Mouse (Mus musculus): ENCODE data around the gene Tub. TPM values are rescaled to one million over a fixed set of nuclear protein-coding genes. Genes with fewer than 3 reads are reported as not detected.
A peak's percentile ranks its signal among the peaks of the same experiment; 100 is the strongest.

Gene Tub
- polyA plus RNA-seq, 1 experiment: 3.8 TPM

- Histone ChIP-seq H3K4me1 (ENCODE audit: control insufficient read depth, insufficient read depth, low read length) (no peaks in the 10 kb centered on the region), H3K27ac (ENCODE audit: insufficient read depth, low read length) (no peak overlapping the region), H3K9ac (ENCODE audit: low read depth, poor library complexity, severe bottlenecking) (no peak overlapping the region), H3K4me3 (ENCODE audit: low read depth, low read length) (no peak overlapping the region), H3K9me3 (replicated peaks; ENCODE audit: control insufficient read depth, insufficient read depth, low read length, poor library complexity, severe bottlenecking) (no peaks in the 10 kb centered on the region), H3K27me3 (ENCODE audit: control insufficient read depth, insufficient read depth, low read length, poor library complexity, severe bottlenecking) (peaks cover 4% of the 10 kb centered on the region; the same call in 1 of the 2 replicates), H3K36me3 (ENCODE audit: control insufficient read depth, insufficient read depth, low read length, poor library complexity, severe bottlenecking) (no peaks in the 10 kb centered on the region)
- TF ChIP-seq CTCF (IDR thresholded peaks at IDR 0.05; ENCODE audit: low read depth, low read length) (no peak), POLR2A (IDR thresholded peaks at IDR 0.05; ENCODE audit: insufficient read depth, low read length) (no peak), EP300 (IDR thresholded peaks at IDR 0.05; ENCODE audit: insufficient read depth, low read depth, low read length) (no peak)
These were observed 59.1 kb downstream of the Tub start for GRCm38 (mm10) chr7:109009260-109009659.

GRCm38 (mm10) chr7:109010720-109011595 is 60.8 kb downstream of the Tub start:
- Histone ChIP-seq H3K9ac (ENCODE audit: low read depth, poor library complexity, severe bottlenecking) (peak overlapping the region; percentile 69), H3K9me3 (replicated peaks; ENCODE audit: control insufficient read depth, insufficient read depth, low read length, poor library complexity, severe bottlenecking) (no peaks in the 10 kb centered on the region), H3K27me3 (ENCODE audit: control insufficient read depth, insufficient read depth, low read length, poor library complexity, severe bottlenecking) (peaks cover 4% of the 10 kb centered on the region; the same call in 1 of the 2 replicates), H3K27ac (ENCODE audit: insufficient read depth, low read length) (no peak overlapping the region), H3K4me1 (ENCODE audit: control insufficient read depth, insufficient read depth, low read length) (no peaks in the 10 kb centered on the region), H3K4me3 (ENCODE audit: low read depth, low read length) (peak overlapping the region; percentile 75), H3K36me3 (ENCODE audit: control insufficient read depth, insufficient read depth, low read length, poor library complexity, severe bottlenecking) (no peaks in the 10 kb centered on the region)
- TF ChIP-seq CTCF (IDR thresholded peaks at IDR 0.05; ENCODE audit: low read depth, low read length) (no peak), POLR2A (IDR thresholded peaks at IDR 0.05; ENCODE audit: insufficient read depth, low read length) (no peak), EP300 (IDR thresholded peaks at IDR 0.05; ENCODE audit: insufficient read depth, low read depth, low read length) (no peak)

GRCm38 (mm10) chr7:109011596-109012180 is 61.5 kb downstream of the Tub start:
- peak overlapping the region; percentile 75 for H3K4me3 ChIP-seq (ENCODE audit: low read depth, low read length)
- peaks cover 4% of the 10 kb centered on the region; the same call in 1 of the 2 replicates for H3K27me3 ChIP-seq (ENCODE audit: control insufficient read depth, insufficient read depth, low read length, poor library complexity, severe bottlenecking)
- H3K9ac ChIP-seq (ENCODE audit: low read depth, poor library complexity, severe bottlenecking): no peak overlapping the region
- TF ChIP-seq POLR2A (IDR thresholded peaks at IDR 0.05; ENCODE audit: insufficient read depth, low read length) (no peak), EP300 (IDR thresholded peaks at IDR 0.05; ENCODE audit: insufficient read depth, low read depth, low read length) (no peak), CTCF (IDR thresholded peaks at IDR 0.05; ENCODE audit: low read depth, low read length) (no peak)
- H3K4me1 ChIP-seq (ENCODE audit: control insufficient read depth, insufficient read depth, low read length): no peaks in the 10 kb centered on the region
- H3K27ac ChIP-seq (ENCODE audit: insufficient read depth, low read length): no peak overlapping the region
- no peaks in the 10 kb centered on the region for H3K36me3 ChIP-seq (ENCODE audit: control insufficient read depth, insufficient read depth, low read length, poor library complexity, severe bottlenecking)
- H3K9me3 ChIP-seq (replicated peaks; ENCODE audit: control insufficient read depth, insufficient read depth, low read length, poor library complexity, severe bottlenecking): no peaks in the 10 kb centered on the region

GRCm38 (mm10) chr7:109012575-109012974 is 62.4 kb downstream of the Tub start:
- Histone ChIP-seq H3K27ac (ENCODE audit: insufficient read depth, low read length) (no peak overlapping the region), H3K9ac (ENCODE audit: low read depth, poor library complexity, severe bottlenecking) (no peak overlapping the region), H3K9me3 (replicated peaks; ENCODE audit: control insufficient read depth, insufficient read depth, low read length, poor library complexity, severe bottlenecking) (no peaks in the 10 kb centered on the region), H3K27me3 (ENCODE audit: control insufficient read depth, insufficient read depth, low read length, poor library complexity, severe bottlenecking) (peaks cover 4% of the 10 kb centered on the region; the same call in 1 of the 2 replicates), H3K36me3 (ENCODE audit: control insufficient read depth, insufficient read depth, low read length, poor library complexity, severe bottlenecking) (no peaks in the 10 kb centered on the region), H3K4me1 (ENCODE audit: control insufficient read depth, insufficient read depth, low read length) (no peaks in the 10 kb centered on the region), H3K4me3 (ENCODE audit: low read depth, low read length) (no peak overlapping the region)
- TF ChIP-seq CTCF (IDR thresholded peaks at IDR 0.05; ENCODE audit: low read depth, low read length): no peak
- TF ChIP-seq EP300 (IDR thresholded peaks at IDR 0.05; ENCODE audit: insufficient read depth, low read depth, low read length): no peak
- no peak for TF ChIP-seq POLR2A (IDR thresholded peaks at IDR 0.05; ENCODE audit: insufficient read depth, low read length)

GRCm38 (mm10) chr7:109012998-109013625 is 63.0 kb downstream of the Tub start:
- TF ChIP-seq EP300 (IDR thresholded peaks at IDR 0.05; ENCODE audit: insufficient read depth, low read depth, low read length) (no peak), POLR2A (IDR thresholded peaks at IDR 0.05; ENCODE audit: insufficient read depth, low read length) (no peak), CTCF (IDR thresholded peaks at IDR 0.05; ENCODE audit: low read depth, low read length) (no peak)
- no peak overlapping the region for H3K9ac ChIP-seq (ENCODE audit: low read depth, poor library complexity, severe bottlenecking)
- H3K4me3 ChIP-seq (ENCODE audit: low read depth, low read length): no peak overlapping the region
- no peaks in the 10 kb centered on the region for H3K9me3 ChIP-seq (replicated peaks; ENCODE audit: control insufficient read depth, insufficient read depth, low read length, poor library complexity, severe bottlenecking)
- no peaks in the 10 kb centered on the region for H3K4me1 ChIP-seq (ENCODE audit: control insufficient read depth, insufficient read depth, low read length)
- no peaks in the 10 kb centered on the region for H3K36me3 ChIP-seq (ENCODE audit: control insufficient read depth, insufficient read depth, low read length, poor library complexity, severe bottlenecking)
- peaks cover 4% of the 10 kb centered on the region; the same call in 1 of the 2 replicates for H3K27me3 ChIP-seq (ENCODE audit: control insufficient read depth, insufficient read depth, low read length, poor library complexity, severe bottlenecking)
- no peak overlapping the region for H3K27ac ChIP-seq (ENCODE audit: insufficient read depth, low read length)
